Mouse (Mus musculus) hematopoietic stem cell, adult 5-6 weeks (primary cell): ENCODE results near the gene Hoxc4. TPM values are rescaled to one million over a fixed set of nuclear protein-coding genes. Genes with fewer than 3 reads are reported as not detected.

Experiments
- ATAC-seq, 2 experiments: fragments of 125-278 bp in 1 of 2; replicated peaks in 1 of 2; 2 replicates each; pipeline ENCODE4 v1.8.0; 2016 to 2017; ENCODE audit warnings: inconsistent platforms in 2 of 2, mild to moderate bottlenecking in 2 of 2, moderate number of reproducible peaks in 2 of 2, low read depth in 1 of 2, moderate TSS enrichment in 1 of 2; ENCODE audit not compliant: low FRiP score in 2 of 2, poor library complexity in 2 of 2, severe bottlenecking in 2 of 2, insufficient read depth in 1 of 2, low TSS enrichment in 1 of 2
- total RNA-seq: library from RNA; stranded (forward); fragments of 172-1452, 232-1000 nt; gene quantifications from 2 replicates; pipeline ENCODE4 v1.2.3, GENCODE M21; 2017

Gene Hoxc4
- total RNA-seq, result 0.69 TPM in 1 of 2 replicates, not detected in the other

DNA sequence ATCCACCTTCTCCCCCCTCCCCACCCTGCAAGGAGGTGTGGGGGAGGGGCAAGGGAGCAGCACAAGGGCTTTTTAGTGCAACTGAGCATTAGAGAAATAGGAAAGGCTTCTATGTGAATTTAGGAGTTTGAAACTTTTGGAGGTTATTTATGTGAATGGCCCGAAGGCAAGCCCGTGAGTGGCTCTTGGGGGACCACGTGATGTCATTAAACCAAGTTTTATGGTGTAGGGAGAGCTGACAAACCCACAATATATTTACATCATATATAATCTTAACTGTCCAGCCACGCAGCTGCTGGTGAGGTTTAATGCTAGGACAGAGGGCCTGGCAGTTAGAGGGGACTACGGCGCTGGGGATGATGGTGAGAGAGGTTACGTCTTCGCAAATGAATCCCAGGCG is at the start of gene Hoxc4:
TSS of gene Hoxc4 (plus strand) at position 299 of the 400 bp plus-strand sequence.
- no peak for ATAC-seq

- ATAC-seq, result no peak
Observed at GRCm38 (mm10) chr15:102969296-102969695, 49.4 kb upstream of the Hoxc4 start.

- ATAC-seq, result no peak
Observed at GRCm38 (mm10) chr15:102970740-102971139, 48.0 kb upstream of the Hoxc4 start.

DNA sequence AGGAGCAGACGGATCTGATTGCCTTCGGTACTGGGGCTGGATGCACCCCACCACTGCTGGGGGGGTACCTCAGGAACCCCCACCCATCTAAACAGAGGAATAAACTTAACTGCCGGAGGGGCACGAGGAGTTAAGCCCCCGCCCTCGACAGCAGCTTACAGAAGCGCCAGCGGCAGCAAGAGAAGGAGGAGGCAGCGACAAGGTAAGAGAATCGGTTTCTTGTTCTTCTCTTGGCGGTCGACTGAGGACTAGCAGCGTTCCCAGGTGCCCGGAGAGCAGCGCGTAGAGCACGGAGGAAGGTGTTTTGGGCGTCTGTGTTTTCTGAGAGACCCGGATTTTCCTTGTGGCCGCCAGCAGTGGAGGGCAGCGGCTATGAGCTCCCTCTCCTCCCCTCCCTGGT is 46.5 kb upstream of the Hoxc4 start:
- ATAC-seq, result no peak

GRCm38 (mm10) chr15:102972753-102973152 is 46.0 kb upstream of the Hoxc4 start:
- no peak for ATAC-seq

DNA sequence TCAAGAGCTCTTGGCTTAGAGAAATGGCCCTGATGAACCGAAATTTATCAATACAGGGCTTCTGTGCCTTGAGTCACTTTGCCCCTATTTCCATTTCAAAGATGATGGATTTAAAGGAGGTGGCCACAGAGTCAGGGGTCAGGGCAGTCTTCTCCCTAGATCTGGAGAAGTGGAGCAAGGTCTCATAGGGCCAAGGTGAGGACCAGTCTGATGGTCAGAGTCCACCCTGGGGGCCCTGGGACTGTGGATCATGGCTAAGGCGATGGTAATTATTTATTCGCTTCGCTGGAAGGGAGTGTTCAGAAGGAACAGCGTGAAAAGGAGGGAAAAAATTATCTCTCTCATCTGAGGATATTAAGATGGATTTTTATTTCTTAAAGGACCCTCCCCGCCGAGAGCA is 43.7 kb upstream of the Hoxc4 start:
- no peak for ATAC-seq

DNA sequence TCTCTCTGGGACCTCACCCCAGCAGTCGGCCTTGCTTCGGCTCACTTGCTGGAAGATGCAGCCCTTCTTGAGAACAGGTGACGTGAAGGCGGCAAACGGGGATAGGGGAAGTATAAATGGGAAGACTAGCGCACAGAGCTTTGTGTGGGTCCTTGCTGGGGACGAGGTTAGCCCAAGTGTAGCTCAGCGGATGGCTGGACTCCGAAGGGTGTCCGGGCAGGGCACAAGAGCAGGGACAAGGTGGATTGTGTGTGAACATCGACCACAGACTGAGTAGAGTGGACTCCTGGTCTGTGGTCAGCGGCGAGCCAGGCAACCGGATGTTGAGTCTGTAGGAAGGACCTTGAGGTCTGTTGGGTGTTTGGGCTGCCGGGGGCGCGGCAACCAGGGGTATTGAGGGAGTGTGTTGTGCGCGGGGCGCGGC is 43.0 kb upstream of the Hoxc4 start:
- ATAC-seq, result 0 out of 4 replicates have a peak, but pooled peaks of 1 of the 2 experiments have one; percentile 9

DNA sequence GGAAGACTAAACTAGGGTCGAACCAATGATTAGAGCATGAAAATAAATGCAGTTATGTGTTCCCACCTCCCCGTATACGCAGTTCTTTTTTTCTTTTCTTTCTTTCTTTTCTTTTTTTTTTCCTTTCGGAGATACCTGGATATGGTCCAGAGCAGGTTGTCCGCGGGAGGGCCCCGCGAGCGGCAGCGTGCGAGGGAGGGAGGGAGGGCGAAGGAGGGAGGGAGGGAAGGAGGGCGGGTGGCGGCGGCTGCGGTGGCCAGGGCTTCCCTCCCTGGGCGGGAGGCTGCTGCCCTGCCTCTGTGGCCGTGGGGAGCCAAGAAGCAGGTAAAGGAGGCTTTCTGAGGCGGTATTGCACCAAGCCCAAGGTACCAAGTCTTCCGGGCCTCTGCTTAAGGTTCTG is 42.6 kb upstream of the Hoxc4 start, which contains the start of gene Hoxc9:
TSS of gene Hoxc9 (plus strand) at position 269 of the 400 bp plus-strand sequence.
- ATAC-seq, result no peak

GRCm38 (mm10) chr15:102976631-102977422 is 41.9 kb upstream of the Hoxc4 start:
- ATAC-seq, result no peak

GRCm38 (mm10) chr15:102977423-102977974 is 41.2 kb upstream of the Hoxc4 start:
- ATAC-seq, result no peak

- ATAC-seq, result peak in 1 of 2 experiments; percentile 25; a peak in 1 of 4 replicates
Observed at GRCm38 (mm10) chr15:102978615-102979515, 39.9 kb upstream of the Hoxc4 start.

- no peak for ATAC-seq
Observed at GRCm38 (mm10) chr15:102979936-102980335, 38.8 kb upstream of the Hoxc4 start.

DNA sequence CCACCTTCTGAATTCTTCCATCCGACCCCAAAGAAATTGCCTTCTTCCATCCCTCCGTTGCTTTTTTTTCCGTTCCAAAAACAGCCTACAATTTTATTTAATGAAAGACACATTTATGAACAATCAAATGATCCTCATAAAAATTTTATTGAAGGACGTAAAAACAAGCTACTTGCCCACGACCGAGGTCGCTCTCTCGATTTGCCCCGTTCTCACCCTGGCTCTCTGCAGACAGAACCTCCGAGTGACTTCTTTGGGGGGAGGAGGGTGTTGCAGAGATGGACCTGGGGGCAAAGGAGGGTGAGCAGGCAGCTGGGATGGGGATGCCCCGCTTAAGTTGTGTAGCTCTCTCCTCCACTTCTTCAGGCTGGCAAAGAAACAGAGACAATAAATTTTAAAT is 38.4 kb upstream of the Hoxc4 start:
- no peak for ATAC-seq

GRCm38 (mm10) chr15:102980912-102981311 is 37.8 kb upstream of the Hoxc4 start:
- ATAC-seq, result no peak

- ATAC-seq, result no peak
Observed at GRCm38 (mm10) chr15:102981379-102982288, 37.1 kb upstream of the Hoxc4 start.

DNA sequence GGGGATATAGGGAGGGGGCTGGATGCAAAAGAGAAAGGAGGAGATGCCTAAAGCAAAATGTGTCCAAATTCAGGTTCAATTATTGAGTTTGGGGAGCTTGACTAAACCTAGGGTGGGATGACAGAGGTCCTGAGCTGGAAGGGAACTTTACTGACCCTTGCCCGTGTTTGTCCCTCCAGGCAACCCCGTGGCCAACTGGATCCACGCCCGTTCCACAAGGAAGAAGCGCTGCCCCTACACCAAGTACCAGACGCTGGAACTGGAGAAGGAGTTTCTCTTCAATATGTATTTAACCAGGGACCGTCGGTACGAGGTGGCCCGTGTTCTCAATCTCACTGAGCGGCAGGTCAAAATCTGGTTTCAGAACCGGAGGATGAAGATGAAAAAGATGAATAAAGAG is 35.0 kb upstream of the Hoxc4 start:
- ATAC-seq, result no peak

DNA sequence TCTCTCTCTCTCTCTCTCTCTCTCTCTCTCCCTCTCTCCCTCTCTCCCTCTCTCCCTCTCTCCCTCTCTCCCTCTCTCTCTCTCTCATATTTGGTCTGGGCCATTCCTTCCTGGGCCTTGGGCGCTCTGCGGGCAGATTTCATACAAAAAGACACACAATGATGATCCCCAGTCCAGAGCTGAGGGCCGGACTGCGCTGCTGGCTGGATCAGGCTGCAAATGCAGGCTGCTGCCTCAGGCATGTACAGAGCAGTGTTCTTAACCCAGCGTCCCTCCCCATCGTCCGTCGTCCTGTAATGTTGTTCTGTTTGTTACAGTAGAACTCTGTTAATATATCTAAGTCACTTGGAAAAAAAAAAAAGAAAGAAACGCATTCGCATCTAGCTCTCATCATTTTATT is 34.2 kb upstream of the Hoxc4 start:
- ATAC-seq, result no peak
